Mouse (Mus musculus): ENCODE data around the gene Slf2.
A peak's percentile ranks its signal among the peaks of the same experiment; 100 is the strongest.

Gene Slf2

GRCm38 (mm10) chr19:44930744-44931453 lies at the start of gene Slf2:
Slf2 (plus strand) TSS chr19:44931151.
- peak; percentile 99 for DNase-seq

- peak in 1 of 2 experiments; percentile 14 for DNase-seq
These were observed 48.4 kb upstream of the Slf2 start for GRCm38 (mm10) chr19:44882552-44883024.

GRCm38 (mm10) chr19:44884331-44884730 lies 46.6 kb upstream of the Slf2 start:
- no peak for DNase-seq

- DNase-seq: no peak
These were observed 44.5 kb upstream of the Slf2 start for GRCm38 (mm10) chr19:44886475-44886874.

GRCm38 (mm10) chr19:44887679-44888235 lies 43.2 kb upstream of the Slf2 start:
- DNase-seq: peak; percentile 17 to 29

- no peak for DNase-seq
These were observed 41.4 kb upstream of the Slf2 start for GRCm38 (mm10) chr19:44889548-44889947.

GRCm38 (mm10) chr19:44891446-44891845 lies 39.5 kb upstream of the Slf2 start:
- no peak for DNase-seq

- no peak for DNase-seq
These were observed 37.6 kb upstream of the Slf2 start for GRCm38 (mm10) chr19:44893231-44893871.

GRCm38 (mm10) chr19:44895245-44895644 lies 35.7 kb upstream of the Slf2 start:
- peak; percentile 49 to 58 for DNase-seq

- no peak for DNase-seq
These were observed 34.5 kb upstream of the Slf2 start for GRCm38 (mm10) chr19:44896450-44896849.

- DNase-seq: no peak
These were observed 33.4 kb upstream of the Slf2 start for GRCm38 (mm10) chr19:44897521-44897920.

- no peak for DNase-seq
These were observed 32.3 kb upstream of the Slf2 start for GRCm38 (mm10) chr19:44898646-44899045.

GRCm38 (mm10) chr19:44899104-44899793 lies 31.7 kb upstream of the Slf2 start:
- no peak for DNase-seq

GRCm38 (mm10) chr19:44899947-44900773 lies 30.8 kb upstream of the Slf2 start:
- no peak for DNase-seq

GRCm38 (mm10) chr19:44901047-44901446 lies 29.9 kb upstream of the Slf2 start:
- DNase-seq: no peak

- DNase-seq: peak; percentile 18 to 37
These were observed 28.6 kb upstream of the Slf2 start for GRCm38 (mm10) chr19:44902324-44902723.

GRCm38 (mm10) chr19:44903343-44904000 lies 27.5 kb upstream of the Slf2 start:
- no peak for DNase-seq

- no peak for DNase-seq
These were observed 26.7 kb upstream of the Slf2 start for GRCm38 (mm10) chr19:44904141-44904720.

- no peak for DNase-seq
These were observed 25.6 kb upstream of the Slf2 start for GRCm38 (mm10) chr19:44905316-44905715.

GRCm38 (mm10) chr19:44907851-44908690 lies 22.9 kb upstream of the Slf2 start:
- no peak for DNase-seq
